Comparison of ENCODE assay signal across 15 mouse cellular contexts in the genomic region with DNA sequence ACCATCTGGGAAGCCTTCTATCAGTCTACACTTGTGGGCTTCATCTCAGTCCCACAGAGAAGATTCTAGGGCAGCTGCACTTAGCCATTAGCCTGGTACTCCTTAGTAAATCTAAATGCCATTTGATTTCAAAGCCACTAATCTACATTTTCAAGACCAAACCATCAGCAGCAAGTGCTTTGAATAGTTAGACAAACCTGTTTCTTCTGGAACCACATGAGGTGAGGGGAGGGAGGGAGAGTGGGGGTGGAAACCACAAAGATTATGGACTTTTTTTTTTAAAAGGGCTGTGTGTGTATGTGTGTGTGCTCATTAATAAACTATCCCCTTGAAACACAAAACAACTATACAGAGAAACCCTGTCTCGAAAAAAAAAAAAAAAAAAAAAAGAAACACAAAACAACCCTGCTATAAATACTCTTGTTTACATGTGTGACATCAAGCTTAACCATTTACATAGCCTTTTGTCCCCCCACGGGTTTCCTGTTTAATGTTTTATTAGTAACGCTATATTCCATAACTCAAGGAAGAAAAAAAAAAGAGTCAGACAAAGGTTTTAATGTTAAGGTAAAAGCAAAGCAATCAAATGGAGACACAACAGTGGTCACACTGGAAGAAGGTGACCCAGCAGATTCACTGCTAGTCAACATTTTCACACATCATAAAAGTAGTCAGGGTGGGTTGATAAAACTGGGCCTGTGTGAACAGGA. TPM values are rescaled to one million over a fixed set of nuclear protein-coding genes. Genes with fewer than 3 reads are reported as not detected.
DNase-seq lines count a peak whose midpoint lies in the region; ATAC-seq lines count a peak whose summit lies in the region.
"Had no signal": no experiment of that assay in that cellular context is flagged by ENCODE, and none has a peak within 500 bp of the region (broad histone marks: within the 10 kb centered on the region; RNA-seq: fewer than 3 reads in every experiment).

No protein-coding gene starts in this region.

- no peak overlapping the region for H3K9ac ChIP-seq in kidney, embryonic 16.5 days (replicated peaks; ENCODE audit: low read length)
- H3K9ac ChIP-seq in forebrain, embryonic 14.5 days (ENCODE audit: low read length): no peak overlapping the region
- H3K9ac ChIP-seq: midbrain, embryonic 12.5 days had no signal

- H3K4me2 ChIP-seq in kidney, embryonic 16.5 days (replicated peaks; ENCODE audit: low read depth, low read length): no peak overlapping the region
- no peak overlapping the region for H3K4me2 ChIP-seq in forebrain, embryonic 14.5 days (ENCODE audit: low read length)
- H3K4me2 ChIP-seq: midbrain, embryonic 12.5 days had no signal

- H3K4me1 ChIP-seq in kidney, embryonic 16.5 days (ENCODE audit: insufficient read depth, low read length): peaks cover 34% of the 10 kb centered on the region
- peaks cover 5% of the 10 kb centered on the region; the same call in 1 of the 2 replicates for H3K4me1 ChIP-seq in forebrain, embryonic 14.5 days (ENCODE audit: control insufficient read depth, insufficient read depth, low read length)

- H3K27me3 ChIP-seq in kidney, embryonic 16.5 days (ENCODE audit: insufficient read depth, low read length): no peaks in the 10 kb centered on the region
- H3K27me3 ChIP-seq in forebrain, embryonic 14.5 days (replicated peaks; ENCODE audit: control insufficient read depth, insufficient read depth, low read length): no peaks in the 10 kb centered on the region
- H3K27me3 ChIP-seq: midbrain, embryonic 12.5 days had no signal

- DNase-seq in kidney, postnatal 10 days: no peak
- DNase-seq in A20 (ENCODE audit: low read depth, low spot score) (peak; percentile 56), R1 (ENCODE audit: low read depth, low spot score) (peak; percentile 60)
- DNase-seq in forebrain, embryonic 14.5 days (ENCODE audit: low spot score): no peak
- no peak for DNase-seq in adrenal gland, postnatal 4 days (ENCODE audit: low spot score in 2 of 2)
- no peak for DNase-seq in urinary bladder, postnatal 14 days (ENCODE audit: low spot score)
- DNase-seq: adrenal gland, postnatal 10 days; cerebellum, adult 8-10 months; gastrocnemius, postnatal 36 days; heart, postnatal 4 days; kidney, postnatal 25 days had no signal

- peaks cover 23% of the 10 kb centered on the region for H3K36me3 ChIP-seq in kidney, embryonic 16.5 days (ENCODE audit: insufficient read depth, low read length)
- H3K36me3 ChIP-seq in forebrain, embryonic 14.5 days (ENCODE audit: control insufficient read depth, insufficient read depth, low read length): peaks cover 8% of the 10 kb centered on the region; the same call in 1 of the 2 replicates

- H3K4me3 ChIP-seq in kidney, embryonic 16.5 days (ENCODE audit: low read length): no peak overlapping the region
- H3K4me3 ChIP-seq in forebrain, embryonic 14.5 days (ENCODE audit: low read depth, low read length): no peak overlapping the region
- H3K4me3 ChIP-seq: midbrain, embryonic 12.5 days had no signal

- H3K27ac ChIP-seq in kidney, embryonic 16.5 days (ENCODE audit: low read length): peak overlapping the region; percentile 75
- no peak overlapping the region for H3K27ac ChIP-seq in forebrain, embryonic 14.5 days (ENCODE audit: low read depth, low read length)
- H3K27ac ChIP-seq: midbrain, embryonic 12.5 days had no signal

- no peak for ATAC-seq in kidney, embryonic 16.5 days (ENCODE audit: low FRiP score, low TSS enrichment)
- peak; percentile 22 for ATAC-seq in megakaryocyte, adult 5-6 weeks (ENCODE audit: poor library complexity, severe bottlenecking)
- ATAC-seq in forebrain, embryonic 14.5 days: no peak

- WGBS in kidney, embryonic 16.5 days: 19% methylated on average over 3 of the region's 3 CpGs
- WGBS in forebrain, embryonic 14.5 days: 64% methylated on average over 3 of the region's 3 CpGs

- H3K9me3 ChIP-seq in kidney, embryonic 16.5 days (ENCODE audit: low read length): no peaks in the 10 kb centered on the region
- no peaks in the 10 kb centered on the region for H3K9me3 ChIP-seq in forebrain, embryonic 14.5 days (replicated peaks; ENCODE audit: control insufficient read depth, low read length)
- H3K9me3 ChIP-seq: midbrain, embryonic 12.5 days had no signal

RNA-seq across cellular contexts. Expression of gene Arid5b, which starts 38.3 kb away (rescaled TPM):
- 34.0 and 41.4 TPM in 2 replicates for polyA plus RNA-seq in kidney, embryonic 16.5 days (2015; fragmentation: Nextera tagmentation; extraction: Ambion mirVana)
- 28.5 and 29.3 TPM in 2 replicates for total RNA-seq in megakaryocyte, adult 5-6 weeks (2015)
- total RNA-seq in megakaryocyte, adult 5-6 weeks (2017): 14.4 and 14.5 TPM in 2 replicates
- 10.6 and 13.0 TPM in 2 replicates for polyA plus RNA-seq in forebrain, embryonic 14.5 days (2014; fragmentation: Nextera tagmentation; extraction: Ambion mirVana)
- 10 to 100 TPM; 47.2 to 47.8 TPM for total RNA-seq in adrenal gland, postnatal 4 days (2021)
- total RNA-seq: MEL had no signal

Comparison
In these comparisons a context has a peak if more than half of its experiments do, and no peak if none do; other contexts are left out.
1. DNase-seq: peak in A20 (single experiment) and R1 (single experiment); none in kidney, postnatal 10 days (single experiment), forebrain, embryonic 14.5 days (single experiment), adrenal gland, postnatal 4 days (0 of 2) and urinary bladder, postnatal 14 days (single experiment).